Mouse (Mus musculus) cortical plate, adult 2 months (tissue): ENCODE results near the gene Golm1.

Source experiments
- CTCF ChIP-seq: fragments of 200-500 bp; IDR thresholded peaks from 2 replicates; pipeline ENCODE4 v1.5.1; 2011; ENCODE audit warnings: mild to moderate bottlenecking, control low read depth, low read length; ENCODE audit not compliant: insufficient read depth; ENCODE audit errors: extremely low read depth
- POLR2A ChIP-seq: fragments of 200-500 bp; IDR thresholded peaks from 2 replicates; pipeline ENCODE4 v1.6.1; 2011; ENCODE audit warnings: mild to moderate bottlenecking, low read length, control low read depth; ENCODE audit not compliant: insufficient read depth; ENCODE audit errors: extremely low read depth

DNA sequence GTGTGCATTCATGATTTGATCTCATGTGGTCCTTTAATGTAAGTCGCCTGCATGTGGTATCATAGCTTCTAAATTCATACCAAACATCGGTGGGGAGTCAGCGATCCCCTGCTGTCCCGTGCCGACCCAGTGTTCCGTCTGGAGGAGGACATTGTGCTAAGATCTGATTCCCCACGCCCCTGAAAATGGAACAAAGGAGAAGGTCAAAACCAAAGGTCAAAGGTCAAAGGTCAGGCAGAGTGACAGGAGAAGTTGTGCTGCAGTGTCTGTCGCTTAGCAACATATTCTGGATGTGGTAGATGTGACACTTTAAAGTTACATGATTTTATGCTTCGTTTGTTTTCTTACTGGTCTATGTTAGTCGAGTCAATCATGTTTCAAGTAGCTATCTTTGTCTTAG lies 15.9 kb upstream of the Golm1 start:
- TF ChIP-seq POLR2A: no peak
- no peak for TF ChIP-seq CTCF
